Mouse (Mus musculus) stomach, embryonic 15.5 days (tissue): ENCODE measurements at regions not wholly inside any gene's neighbourhood (a gene's known extent, or its start where the extent isn't known, plus 50 kb on each side); places are given as distances from the start of the nearest gene placed in this dataset.

Experiments used
- ATAC-seq: fragments of 200-750 bp; cut with Nextera tagmentation; 2 replicates; pipeline ENCODE4 v1.8.0; 2017; ENCODE audit warnings: low read depth, moderate number of reproducible peaks, moderate TSS enrichment; ENCODE audit not compliant: insufficient read depth, low FRiP score
- H3K27ac ChIP-seq: fragments of 300-500 bp; sonication (generic); 2 replicates; pipeline ENCODE4 v1.5.1; 2015; ENCODE audit warnings: mild to moderate bottlenecking, inconsistent platforms
- H3K27me3 ChIP-seq: fragments of 300-500 bp; sonication (generic); replicated peaks from 2 replicates; pipeline ENCODE4 v1.6.1; 2015; ENCODE audit warnings: inconsistent platforms
- H3K36me3 ChIP-seq: fragments of 300-500 bp; sonication (generic); 2 replicates; pipeline ENCODE4 v1.6.1; 2015; ENCODE audit warnings: inconsistent platforms
- H3K4me1 ChIP-seq: fragments of 300-500 bp; sonication (generic); 2 replicates; pipeline ENCODE4 v1.6.1; 2015; ENCODE audit warnings: inconsistent platforms
- H3K4me2 ChIP-seq: fragments of 300-500 bp; sonication (generic); 2 replicates; pipeline ENCODE4 v1.6.1; 2015; ENCODE audit warnings: mild to moderate bottlenecking, inconsistent platforms
- H3K4me3 ChIP-seq: fragments of 300-500 bp; sonication (generic); replicated peaks from 2 replicates; pipeline ENCODE4 v1.5.1; 2015; ENCODE audit warnings: inconsistent platforms
- H3K9ac ChIP-seq: fragments of 300-500 bp; sonication (generic); 2 replicates; pipeline ENCODE4 v1.6.1; 2015; ENCODE audit warnings: inconsistent platforms
- H3K9me3 ChIP-seq: fragments of 300-500 bp; sonication (generic); 2 replicates; pipeline ENCODE4 v1.6.1; 2016; ENCODE audit warnings: inconsistent platforms
- WGBS: fragments of 180-500 bp; shearing (Covaris S2); methylation state at CpG from one replicate; pipeline ENCODE4 v1.1.7; 2015; 5-methylcytosine and 5-hydroxymethylcytosine counted together

GRCm38 (mm10) chr9:53045788-53046187, 202.1 kb downstream of the Ddx10 start:
- Histone ChIP-seq H3K27me3 (no peaks in the 10 kb centered on the region), H3K9me3 (no peaks in the 10 kb centered on the region), H3K36me3 (no peaks in the 10 kb centered on the region), H3K4me2 (no peak overlapping the region), H3K4me3 (no peak overlapping the region), H3K4me1 (no peaks in the 10 kb centered on the region), H3K9ac (no peak overlapping the region), H3K27ac (no peak overlapping the region)
- ATAC-seq: no peak
- WGBS: 63% methylated on average over 6 of the region's 6 CpGs

DNA sequence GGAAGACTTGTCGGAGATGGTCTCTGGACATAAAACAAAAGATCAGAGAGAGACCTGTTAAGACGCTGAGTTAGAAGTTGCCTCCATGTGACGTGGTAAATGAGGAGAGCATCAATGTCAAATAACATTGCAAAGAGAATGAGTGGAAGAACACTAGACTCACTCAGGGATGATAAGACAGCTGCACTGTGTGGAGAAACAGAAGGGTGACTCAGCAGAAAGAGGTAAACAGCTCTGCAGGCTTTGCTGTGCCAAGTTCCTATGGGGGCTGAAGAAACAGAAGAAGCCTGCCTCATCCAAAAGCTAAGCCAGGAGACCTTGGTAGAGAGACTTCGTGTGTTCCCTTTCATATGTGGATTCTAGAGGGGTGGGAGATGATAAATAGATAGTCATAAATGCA, 214.1 kb downstream of the Ddx10 start:
- H3K9me3 ChIP-seq: no peaks in the 10 kb centered on the region
- no peak overlapping the region for H3K9ac ChIP-seq
- no peak overlapping the region for H3K27ac ChIP-seq
- WGBS: 74% methylated on average over 4 of the region's 4 CpGs
- ATAC-seq: no peak
- no peak overlapping the region for H3K4me2 ChIP-seq
- no peaks in the 10 kb centered on the region for H3K4me1 ChIP-seq
- no peaks in the 10 kb centered on the region for H3K36me3 ChIP-seq
- H3K27me3 ChIP-seq: no peaks in the 10 kb centered on the region
- no peak overlapping the region for H3K4me3 ChIP-seq

DNA sequence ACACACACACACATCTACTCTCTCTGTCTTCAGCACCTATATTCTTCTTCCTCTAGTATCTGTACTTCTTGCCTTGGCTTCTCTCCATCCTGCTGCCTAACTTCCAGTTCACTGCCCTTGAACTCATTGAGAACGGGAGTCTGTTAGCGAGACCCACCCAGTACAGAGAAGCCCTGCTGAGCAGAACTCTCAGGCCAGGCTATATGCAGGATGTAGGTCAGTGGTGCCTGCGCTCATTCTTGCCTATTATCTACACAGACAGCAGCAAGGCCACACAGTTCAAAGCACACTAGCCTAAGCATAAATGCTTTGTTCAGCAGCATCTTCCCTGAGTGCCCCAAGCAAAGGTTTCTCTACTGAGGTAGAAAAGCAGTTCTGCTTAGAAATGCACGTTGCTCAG, 225.8 kb downstream of the Ddx10 start:
- Histone ChIP-seq H3K4me2 (no peak overlapping the region), H3K27me3 (no peaks in the 10 kb centered on the region), H3K36me3 (no peaks in the 10 kb centered on the region), H3K9ac (no peak overlapping the region), H3K27ac (no peak overlapping the region), H3K9me3 (no peaks in the 10 kb centered on the region), H3K4me1 (no peaks in the 10 kb centered on the region), H3K4me3 (no peak overlapping the region)
- WGBS: 73% methylated on average over 4 of the region's 4 CpGs
- no peak for ATAC-seq

GRCm38 (mm10) chr9:53010741-53011140, 237.1 kb downstream of the Ddx10 start:
- Histone ChIP-seq H3K4me3 (no peak overlapping the region), H3K27ac (no peak overlapping the region), H3K4me1 (no peaks in the 10 kb centered on the region), H3K9ac (no peak overlapping the region), H3K36me3 (no peaks in the 10 kb centered on the region), H3K27me3 (no peaks in the 10 kb centered on the region), H3K4me2 (no peak overlapping the region), H3K9me3 (no peaks in the 10 kb centered on the region)
- ATAC-seq: no peak
- WGBS: 88% methylated on average over 9 of the region's 9 CpGs

DNA sequence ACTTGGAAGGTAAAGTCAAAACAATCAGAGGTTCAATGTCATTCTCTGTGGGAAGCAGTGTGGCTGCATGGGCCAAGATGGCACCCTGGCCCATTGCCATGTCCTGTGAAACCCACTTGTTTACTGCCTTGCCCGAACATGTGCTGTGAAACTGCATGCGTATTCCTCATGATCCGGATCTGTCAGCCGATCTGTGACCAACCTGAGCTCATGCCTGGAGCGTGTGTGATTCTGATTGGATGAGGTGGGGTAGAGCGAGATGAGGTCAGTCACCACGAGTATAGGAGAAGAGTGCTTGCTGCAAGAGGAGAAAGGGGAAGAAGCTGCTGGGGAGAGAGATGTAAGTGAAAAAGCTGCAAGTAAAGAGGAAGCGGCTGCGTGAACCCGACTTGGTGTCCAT, 240.5 kb downstream of the Ddx10 start:
- no peak overlapping the region for H3K27ac ChIP-seq
- no peak overlapping the region for H3K4me3 ChIP-seq
- 79% methylated on average over 10 of the region's 10 CpGs for WGBS
- H3K27me3 ChIP-seq: no peaks in the 10 kb centered on the region
- H3K4me1 ChIP-seq: no peaks in the 10 kb centered on the region
- no peak for ATAC-seq
- H3K9me3 ChIP-seq: no peaks in the 10 kb centered on the region
- H3K9ac ChIP-seq: no peak overlapping the region
- H3K4me2 ChIP-seq: no peak overlapping the region
- H3K36me3 ChIP-seq: no peaks in the 10 kb centered on the region

GRCm38 (mm10) chr9:53006085-53006484, 241.8 kb downstream of the Ddx10 start:
- Histone ChIP-seq H3K36me3 (no peaks in the 10 kb centered on the region), H3K4me3 (no peak overlapping the region), H3K9me3 (no peaks in the 10 kb centered on the region), H3K9ac (no peak overlapping the region), H3K27me3 (no peaks in the 10 kb centered on the region), H3K4me1 (no peaks in the 10 kb centered on the region), H3K4me2 (no peak overlapping the region), H3K27ac (no peak overlapping the region)
- WGBS: 85% methylated on average over 1 of the region's 1 CpGs
- no peak for ATAC-seq

GRCm38 (mm10) chr9:53004253-53004978, 243.4 kb downstream of the Ddx10 start:
- no peak overlapping the region for H3K9ac ChIP-seq
- H3K4me1 ChIP-seq: no peaks in the 10 kb centered on the region
- no peaks in the 10 kb centered on the region for H3K36me3 ChIP-seq
- WGBS: 70% methylated on average over 3 of the region's 3 CpGs
- no peaks in the 10 kb centered on the region for H3K27me3 ChIP-seq
- H3K4me3 ChIP-seq: no peak overlapping the region
- H3K27ac ChIP-seq: no peak overlapping the region
- ATAC-seq: no peak
- H3K9me3 ChIP-seq: no peaks in the 10 kb centered on the region
- H3K4me2 ChIP-seq: no peak overlapping the region

- Histone ChIP-seq H3K27me3 (no peaks in the 10 kb centered on the region), H3K9ac (no peak overlapping the region), H3K4me1 (no peaks in the 10 kb centered on the region), H3K4me2 (no peak overlapping the region), H3K36me3 (no peaks in the 10 kb centered on the region), H3K27ac (no peak overlapping the region), H3K4me3 (no peak overlapping the region), H3K9me3 (no peaks in the 10 kb centered on the region)
- 66% methylated on average over 1 of the region's 1 CpGs for WGBS
- ATAC-seq: no peak
These were observed 271.8 kb downstream of the Ddx10 start for GRCm38 (mm10) chr9:52976041-52976440.

DNA sequence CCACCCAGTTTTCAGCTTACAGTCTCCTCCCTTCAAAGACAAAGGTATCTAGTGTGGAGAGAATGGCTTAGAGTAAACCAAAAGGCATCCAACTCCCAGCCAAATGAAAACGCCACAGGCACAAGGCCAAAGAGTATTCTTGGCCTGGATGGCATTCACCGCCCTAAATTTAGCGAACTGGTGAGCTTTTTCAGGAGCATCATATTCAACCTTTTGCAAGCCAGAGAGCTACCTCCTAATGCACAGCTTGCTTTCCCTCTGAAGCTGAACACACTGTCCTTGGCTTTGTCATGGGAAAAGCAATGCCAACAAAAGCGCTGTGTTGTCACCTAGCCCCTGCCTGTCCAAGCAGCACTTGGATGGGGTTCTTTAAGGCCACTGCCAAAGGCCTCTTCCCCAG, 282.2 kb downstream of the Ddx10 start:
- Histone ChIP-seq H3K9me3 (no peaks in the 10 kb centered on the region; the same call in 1 of the 2 replicates), H3K36me3 (no peaks in the 10 kb centered on the region), H3K27ac (no peak overlapping the region), H3K9ac (no peak overlapping the region), H3K4me2 (no peak overlapping the region), H3K4me3 (no peak overlapping the region), H3K27me3 (no peaks in the 10 kb centered on the region), H3K4me1 (no peaks in the 10 kb centered on the region)
- ATAC-seq: no peak
- 86% methylated on average over 4 of the region's 4 CpGs for WGBS

DNA sequence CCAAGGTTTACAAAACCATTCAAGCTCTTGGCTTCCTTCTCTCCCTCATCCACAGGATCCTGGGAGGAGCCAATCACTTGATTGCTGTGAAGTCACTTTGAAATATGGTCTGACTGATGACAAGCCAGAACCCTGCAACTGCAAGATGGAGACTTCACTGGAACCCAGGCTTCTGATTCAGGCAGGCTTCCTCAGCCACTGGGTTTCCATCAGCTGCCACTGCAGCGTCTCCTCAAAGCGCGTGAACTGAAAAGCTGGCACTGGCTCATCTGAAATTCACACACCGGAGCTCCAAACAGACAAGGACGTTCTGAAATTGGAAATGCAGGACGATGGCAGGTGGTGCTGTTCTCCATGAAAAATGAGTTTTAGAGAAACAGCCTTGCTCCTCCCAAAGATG, 280.1 kb upstream of the AI593442 start:
- Histone ChIP-seq H3K9ac (no peak overlapping the region), H3K4me3 (no peak overlapping the region), H3K4me1 (no peaks in the 10 kb centered on the region), H3K36me3 (no peaks in the 10 kb centered on the region), H3K4me2 (no peak overlapping the region), H3K9me3 (no peaks in the 10 kb centered on the region), H3K27ac (no peak overlapping the region), H3K27me3 (no peaks in the 10 kb centered on the region)
- 73% methylated on average over 6 of the region's 6 CpGs for WGBS
- ATAC-seq: no peak

DNA sequence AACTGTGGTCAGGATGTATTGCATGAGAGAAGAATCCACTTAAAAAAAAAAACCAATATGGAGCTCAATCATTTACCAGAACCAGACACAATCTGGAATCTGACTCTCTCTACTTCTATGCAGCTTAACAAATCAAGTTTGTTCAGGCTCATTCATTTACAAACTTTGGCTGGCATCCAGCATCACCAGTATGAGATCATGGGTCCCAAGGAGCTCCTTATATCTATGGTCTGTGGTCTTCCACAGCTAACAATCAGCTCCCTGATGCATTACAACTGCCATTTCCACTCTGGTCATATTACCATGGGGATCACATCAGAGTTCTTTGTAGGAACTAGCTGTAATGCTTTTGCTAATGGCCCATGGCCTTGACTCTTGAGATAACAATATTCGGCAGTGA, 277.7 kb upstream of the AI593442 start:
- WGBS: 44% methylated on average over 1 of the region's 1 CpGs
- ATAC-seq: no peak

GRCm38 (mm10) chr9:52944081-52944480, 264.5 kb upstream of the AI593442 start:
- Histone ChIP-seq H3K9me3 (no peaks in the 10 kb centered on the region), H3K9ac (no peak overlapping the region), H3K4me1 (peaks cover 7% of the 10 kb centered on the region; the same call in 1 of the 2 replicates), H3K27me3 (no peaks in the 10 kb centered on the region), H3K27ac (no peak overlapping the region), H3K4me2 (no peak overlapping the region), H3K36me3 (no peaks in the 10 kb centered on the region), H3K4me3 (no peak overlapping the region)
- ATAC-seq: no peak
- WGBS: 47% methylated on average over 5 of the region's 5 CpGs

More for the DNA sequence above, 277.7 kb upstream of the AI593442 start:
- H3K27me3 ChIP-seq: no peaks in the 10 kb centered on the region
- H3K4me2 ChIP-seq: no peak overlapping the region
- no peaks in the 10 kb centered on the region for H3K4me1 ChIP-seq
- no peaks in the 10 kb centered on the region for H3K36me3 ChIP-seq
- H3K9me3 ChIP-seq: no peaks in the 10 kb centered on the region
- no peak overlapping the region for H3K9ac ChIP-seq
- no peak overlapping the region for H3K27ac ChIP-seq
- no peak overlapping the region for H3K4me3 ChIP-seq

- H3K4me1 ChIP-seq: peaks cover 7% of the 10 kb centered on the region; the same call in 1 of the 2 replicates
- H3K27ac ChIP-seq: no peak overlapping the region
- ATAC-seq: no peak
- H3K9me3 ChIP-seq: no peaks in the 10 kb centered on the region
- no peaks in the 10 kb centered on the region for H3K36me3 ChIP-seq
- no peak overlapping the region for H3K9ac ChIP-seq
- WGBS: 33% methylated on average over 3 of the region's 3 CpGs
- no peak overlapping the region for H3K4me3 ChIP-seq
- H3K27me3 ChIP-seq: no peaks in the 10 kb centered on the region
- H3K4me2 ChIP-seq: no peak overlapping the region
These were observed 262.0 kb upstream of the AI593442 start for GRCm38 (mm10) chr9:52941637-52941983.
